Comparison of ENCODE assay signal across 12 mouse cellular contexts in the genomic region with DNA sequence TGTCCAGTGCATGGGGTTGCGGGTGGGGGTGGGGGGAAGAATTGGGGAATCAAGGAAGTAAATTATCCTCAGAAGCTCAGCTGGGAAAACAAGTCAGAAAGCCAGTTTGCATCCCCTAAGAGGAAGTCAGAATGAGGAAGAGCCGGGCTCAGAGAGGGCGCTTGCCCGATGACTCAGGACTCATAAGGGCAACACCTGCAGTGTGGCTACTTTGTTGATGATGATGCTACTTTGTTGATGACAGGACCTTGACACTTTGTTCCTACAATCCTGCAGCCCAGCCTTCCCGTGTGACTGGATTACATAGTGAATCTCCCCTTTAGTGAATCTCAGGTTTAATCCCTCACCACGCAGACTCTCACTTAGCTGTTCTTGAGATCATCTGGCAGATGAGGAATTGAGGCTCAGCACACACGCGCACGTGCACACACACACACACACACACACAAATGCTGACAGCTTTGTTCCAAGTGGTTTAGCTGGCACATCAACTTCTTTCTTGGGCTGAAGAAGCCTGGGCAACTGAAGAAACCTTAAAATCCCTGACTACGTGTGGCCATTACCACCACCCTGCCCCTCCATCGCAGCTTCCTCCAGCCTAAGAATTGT. TPM values are rescaled to one million over a fixed set of nuclear protein-coding genes. Genes with fewer than 3 reads are reported as not detected.
DNase-seq lines count a peak whose midpoint lies in the region; ATAC-seq and TF ChIP-seq lines count a peak whose summit lies in the region.
"Had no signal": no experiment of that assay in that cellular context is flagged by ENCODE, and none has a peak within 500 bp of the region (broad histone marks: within the 10 kb centered on the region; RNA-seq: fewer than 3 reads in every experiment).

No protein-coding gene starts in this region.

- WGBS in hindbrain, embryonic 16.5 days, result 74% methylated on average over 11 of the region's 11 CpGs
- 87% methylated on average over 11 of the region's 11 CpGs for WGBS in hindbrain, embryonic 11.5 days
- 72% methylated on average over 11 of the region's 11 CpGs for WGBS in limb, embryonic 14.5 days
- WGBS in stomach, postnatal 0 days, result 56% methylated on average over 11 of the region's 11 CpGs

- TF ChIP-seq CTCF in stomach, postnatal 0 days (IDR thresholded peaks at IDR 0.05; ENCODE audit: low read depth), result no peak

- no peak for TF ChIP-seq EP300 in stomach, postnatal 0 days (optimal IDR thresholded peaks at IDR 0.05)

- H3K4me3 ChIP-seq in hindbrain, embryonic 16.5 days (ENCODE audit: low read length), result no peak overlapping the region
- no peak overlapping the region for H3K4me3 ChIP-seq in hindbrain, embryonic 11.5 days (ENCODE audit: low read depth, low read length)
- no peak overlapping the region for H3K4me3 ChIP-seq in limb, embryonic 14.5 days (replicated peaks; ENCODE audit: low read length)
- no peak overlapping the region for H3K4me3 ChIP-seq in stomach, postnatal 0 days (ENCODE audit: low read depth, low read length)
- H3K4me3 ChIP-seq: forebrain, embryonic 15.5 days; liver, embryonic 15.5 days had no signal

- ATAC-seq in hindbrain, embryonic 16.5 days, result no peak
- ATAC-seq in hindbrain, embryonic 11.5 days (ENCODE audit: low FRiP score), result no peak
- ATAC-seq in limb, embryonic 14.5 days (ENCODE audit: low FRiP score, low read depth), result no peak
- no peak for ATAC-seq in stomach, postnatal 0 days (ENCODE audit: low FRiP score, low TSS enrichment)
- ATAC-seq: forebrain, embryonic 15.5 days had no signal

- DNase-seq in hindbrain, embryonic 11.5 days (ENCODE audit: low spot score), result no peak
- DNase-seq in retina, embryonic 14.5 days (ENCODE audit: low spot score), result peak; percentile 5
- no peak for DNase-seq in retina, postnatal 1 day
- DNase-seq in limb, embryonic 14.5 days (ENCODE audit: low spot score), result no peak
- DNase-seq in stomach, postnatal 0 days (ENCODE audit: low spot score), result no peak
- no peak for DNase-seq in lung, adult 18-20 months
- DNase-seq in cerebellum, postnatal 4 days (ENCODE audit: low spot score in 2 of 2), result no peak
- DNase-seq: thymus, adult 18-20 months had no signal

- peaks cover 61% of the 10 kb centered on the region for H3K4me1 ChIP-seq in hindbrain, embryonic 16.5 days (ENCODE audit: control insufficient read depth, insufficient read depth, low read depth, low read length)
- peaks cover 25% of the 10 kb centered on the region for H3K4me1 ChIP-seq in hindbrain, embryonic 11.5 days (replicated peaks; ENCODE audit: control insufficient read depth, insufficient read depth, low read length)
- peaks cover 69% of the 10 kb centered on the region for H3K4me1 ChIP-seq in limb, embryonic 14.5 days (ENCODE audit: control insufficient read depth, insufficient read depth, low read length)
- H3K4me1 ChIP-seq in stomach, postnatal 0 days (replicated peaks; ENCODE audit: control insufficient read depth, insufficient read depth), result peaks cover 24% of the 10 kb centered on the region

- no peaks in the 10 kb centered on the region for H3K9me3 ChIP-seq in hindbrain, embryonic 16.5 days (ENCODE audit: control insufficient read depth, low read length)
- no peaks in the 10 kb centered on the region for H3K9me3 ChIP-seq in hindbrain, embryonic 11.5 days (ENCODE audit: control insufficient read depth, low read length)
- H3K9me3 ChIP-seq in limb, embryonic 14.5 days (ENCODE audit: control insufficient read depth, low read length), result no peaks in the 10 kb centered on the region
- H3K9me3 ChIP-seq in stomach, postnatal 0 days (ENCODE audit: control insufficient read depth, low read length), result no peaks in the 10 kb centered on the region
- H3K9me3 ChIP-seq: forebrain, embryonic 15.5 days; liver, embryonic 15.5 days had no signal

- peak overlapping the region; percentile 28; the same call in 1 of the 2 replicates for H3K9ac ChIP-seq in hindbrain, embryonic 16.5 days (ENCODE audit: low read depth, low read length)
- no peak overlapping the region for H3K9ac ChIP-seq in hindbrain, embryonic 11.5 days (ENCODE audit: low read depth, low read length)
- H3K9ac ChIP-seq in limb, embryonic 14.5 days (ENCODE audit: low read depth, low read length, severe bottlenecking), result no peak overlapping the region
- no peak overlapping the region; the same call in 1 of the 2 replicates for H3K9ac ChIP-seq in stomach, postnatal 0 days (ENCODE audit: low read length)
- H3K9ac ChIP-seq: forebrain, embryonic 15.5 days; liver, embryonic 15.5 days had no signal

- peak overlapping the region; percentile 4 for H3K27ac ChIP-seq in hindbrain, embryonic 16.5 days (ENCODE audit: low read depth, low read length)
- no peak overlapping the region for H3K27ac ChIP-seq in hindbrain, embryonic 11.5 days (ENCODE audit: low read depth, low read length)
- peak overlapping the region; percentile 72 for H3K27ac ChIP-seq in limb, embryonic 14.5 days (replicated peaks; ENCODE audit: low read depth, low read length)
- H3K27ac ChIP-seq in stomach, postnatal 0 days (replicated peaks), result peak overlapping the region; percentile 71
- H3K27ac ChIP-seq: liver, embryonic 15.5 days had no signal

- no peaks in the 10 kb centered on the region for H3K27me3 ChIP-seq in hindbrain, embryonic 16.5 days (replicated peaks; ENCODE audit: control insufficient read depth, insufficient read depth, low read length)
- no peaks in the 10 kb centered on the region for H3K27me3 ChIP-seq in hindbrain, embryonic 11.5 days (ENCODE audit: control insufficient read depth, insufficient read depth, low read length)
- H3K27me3 ChIP-seq in limb, embryonic 14.5 days (ENCODE audit: control insufficient read depth, insufficient read depth, low read length), result no peaks in the 10 kb centered on the region
- H3K27me3 ChIP-seq in stomach, postnatal 0 days (ENCODE audit: control insufficient read depth, insufficient read depth, low read length), result no peaks in the 10 kb centered on the region
- H3K27me3 ChIP-seq: forebrain, embryonic 15.5 days; liver, embryonic 15.5 days had no signal

- no peak for TF ChIP-seq POLR2A in limb, embryonic 14.5 days (IDR thresholded peaks at IDR 0.05; ENCODE audit: borderline replicate concordance, extremely low read depth, insufficient read depth, insufficient read length)

- H3K36me3 ChIP-seq in hindbrain, embryonic 16.5 days (ENCODE audit: control insufficient read depth, insufficient read depth, low read length), result no peaks in the 10 kb centered on the region
- H3K36me3 ChIP-seq in hindbrain, embryonic 11.5 days (ENCODE audit: control insufficient read depth, insufficient read depth, low read length), result no peaks in the 10 kb centered on the region
- no peaks in the 10 kb centered on the region for H3K36me3 ChIP-seq in limb, embryonic 14.5 days (ENCODE audit: control insufficient read depth, insufficient read depth, low read length)
- H3K36me3 ChIP-seq in stomach, postnatal 0 days (ENCODE audit: control insufficient read depth, insufficient read depth, low read length), result no peaks in the 10 kb centered on the region
- H3K36me3 ChIP-seq: forebrain, embryonic 15.5 days had no signal

- no peak overlapping the region for H3K4me2 ChIP-seq in hindbrain, embryonic 16.5 days (ENCODE audit: low read length)
- H3K4me2 ChIP-seq in hindbrain, embryonic 11.5 days (replicated peaks; ENCODE audit: low read depth, low read length), result no peak overlapping the region
- H3K4me2 ChIP-seq in limb, embryonic 14.5 days (replicated peaks; ENCODE audit: low read depth, low read length, severe bottlenecking), result no peak overlapping the region; the same call in 1 of the 2 replicates
- no peak overlapping the region for H3K4me2 ChIP-seq in stomach, postnatal 0 days (replicated peaks; ENCODE audit: low read depth)
- H3K4me2 ChIP-seq: forebrain, embryonic 15.5 days; heart, embryonic 11.5 days; liver, embryonic 15.5 days had no signal

RNA-seq across cellular contexts. Expression of gene Tpcn1, which starts 18.1 kb away (rescaled TPM):
- polyA plus RNA-seq in hindbrain, embryonic 16.5 days (2015; fragmentation: Nextera tagmentation; extraction: Ambion mirVana), result 15.1 and 17.4 TPM in 2 replicates
- polyA plus RNA-seq in hindbrain, embryonic 11.5 days (2014; fragmentation: Nextera tagmentation; extraction: Ambion mirVana), result 12.5 and 15.6 TPM in 2 replicates
- 47.1 and 64.9 TPM in 2 replicates for polyA plus RNA-seq in limb, embryonic 14.5 days (2012; rRNA removed)
- polyA plus RNA-seq in limb, embryonic 14.5 days (2014; fragmentation: Nextera tagmentation; extraction: Ambion mirVana), result 24.3 and 25.2 TPM in 2 replicates
- polyA plus RNA-seq in stomach, postnatal 0 days (2015; fragmentation: Nextera tagmentation; extraction: Ambion mirVana), result 12.7 and 13.9 TPM in 2 replicates

RNA-seq across cellular contexts. Expression of gene Iqcd, which starts 18.4 kb away (rescaled TPM):
- 2.0 and 2.4 TPM in 2 replicates for polyA plus RNA-seq in hindbrain, embryonic 16.5 days (2015; fragmentation: Nextera tagmentation; extraction: Ambion mirVana)
- polyA plus RNA-seq in hindbrain, embryonic 11.5 days (2014; fragmentation: Nextera tagmentation; extraction: Ambion mirVana), result 1.1 and 1.4 TPM in 2 replicates
- 0.90 and 1.4 TPM in 2 replicates for polyA plus RNA-seq in limb, embryonic 14.5 days (2012; rRNA removed)
- 0.12 and 0.43 TPM in 2 replicates for polyA plus RNA-seq in limb, embryonic 14.5 days (2014; fragmentation: Nextera tagmentation; extraction: Ambion mirVana)
- 0.25 and 0.36 TPM in 2 replicates for polyA plus RNA-seq in stomach, postnatal 0 days (2015; fragmentation: Nextera tagmentation; extraction: Ambion mirVana)

RNA-seq across cellular contexts. Expression of gene Rita1, which starts 42.0 kb away (rescaled TPM):
- polyA plus RNA-seq in hindbrain, embryonic 16.5 days (2015; fragmentation: Nextera tagmentation; extraction: Ambion mirVana), result 29.3 and 33.7 TPM in 2 replicates
- polyA plus RNA-seq in hindbrain, embryonic 11.5 days (2014; fragmentation: Nextera tagmentation; extraction: Ambion mirVana), result 9.3 and 10.5 TPM in 2 replicates
- polyA plus RNA-seq in limb, embryonic 14.5 days (2012; rRNA removed), result 25.4 TPM in 2 replicates
- polyA plus RNA-seq in limb, embryonic 14.5 days (2014; fragmentation: Nextera tagmentation; extraction: Ambion mirVana), result 10.2 and 11.6 TPM in 2 replicates
- 12.1 TPM in 2 replicates for polyA plus RNA-seq in stomach, postnatal 0 days (2015; fragmentation: Nextera tagmentation; extraction: Ambion mirVana)

RNA-seq across cellular contexts. Expression of gene Ddx54, which starts 42.1 kb away (rescaled TPM):
- polyA plus RNA-seq in hindbrain, embryonic 16.5 days (2015; fragmentation: Nextera tagmentation; extraction: Ambion mirVana), result 38.4 and 42.0 TPM in 2 replicates
- polyA plus RNA-seq in hindbrain, embryonic 11.5 days (2014; fragmentation: Nextera tagmentation; extraction: Ambion mirVana), result 25.9 and 32.4 TPM in 2 replicates
- polyA plus RNA-seq in limb, embryonic 14.5 days (2012; rRNA removed), result 36.1 and 42.1 TPM in 2 replicates
- 34.1 and 35.1 TPM in 2 replicates for polyA plus RNA-seq in limb, embryonic 14.5 days (2014; fragmentation: Nextera tagmentation; extraction: Ambion mirVana)
- 22.5 and 23.0 TPM in 2 replicates for polyA plus RNA-seq in stomach, postnatal 0 days (2015; fragmentation: Nextera tagmentation; extraction: Ambion mirVana)

RNA-seq across cellular contexts. Expression of gene Slc8b1, which starts 59.4 kb away (rescaled TPM):
- 2.3 and 2.7 TPM in 2 replicates for polyA plus RNA-seq in hindbrain, embryonic 16.5 days (2015; fragmentation: Nextera tagmentation; extraction: Ambion mirVana)
- 1.5 and 2.1 TPM in 2 replicates for polyA plus RNA-seq in hindbrain, embryonic 11.5 days (2014; fragmentation: Nextera tagmentation; extraction: Ambion mirVana)
- 13.2 and 15.4 TPM in 2 replicates for polyA plus RNA-seq in limb, embryonic 14.5 days (2012; rRNA removed)
- 3.7 and 5.6 TPM in 2 replicates for polyA plus RNA-seq in limb, embryonic 14.5 days (2014; fragmentation: Nextera tagmentation; extraction: Ambion mirVana)
- polyA plus RNA-seq in stomach, postnatal 0 days (2015; fragmentation: Nextera tagmentation; extraction: Ambion mirVana), result 4.9 and 5.2 TPM in 2 replicates
